Mouse (Mus musculus) kidney, adult 18-20 months (tissue): Measurements from ENCODE around the gene Ugt1a6b.

Experiments
- DNase-seq: peaks from one replicate; pipeline ENCODE4 v3.0.0; 2021

Ugt1a6b gene

GRCm38 (mm10) chr1:88226670-88227379 is 123.8 kb downstream of the Ugt1a6b start, which contains the start of gene Mroh2a:
Gene Mroh2a (plus strand): TSS chr1:88226986.
- no peak for DNase-seq

GRCm38 (mm10) chr1:88227482-88227881 is 124.4 kb downstream of the Ugt1a6b start:
- no peak for DNase-seq

GRCm38 (mm10) chr1:88228121-88228520 is 125.1 kb downstream of the Ugt1a6b start:
- no peak for DNase-seq

- no peak for DNase-seq
These were observed 126.5 kb downstream of the Ugt1a6b start for GRCm38 (mm10) chr1:88229566-88229965.

- no peak for DNase-seq
These were observed 126.9 kb downstream of the Ugt1a6b start for GRCm38 (mm10) chr1:88229986-88230385.

GRCm38 (mm10) chr1:88230421-88230820 is 127.4 kb downstream of the Ugt1a6b start:
- no peak for DNase-seq

GRCm38 (mm10) chr1:88230981-88231802 is 128.1 kb downstream of the Ugt1a6b start:
- DNase-seq, result no peak

- no peak for DNase-seq
These were observed 128.9 kb downstream of the Ugt1a6b start for GRCm38 (mm10) chr1:88231803-88232499.

GRCm38 (mm10) chr1:88232664-88233380 is 129.8 kb downstream of the Ugt1a6b start:
- peak; percentile 9 for DNase-seq

GRCm38 (mm10) chr1:88233421-88234247 is 130.6 kb downstream of the Ugt1a6b start:
- DNase-seq, result peak; percentile 4

GRCm38 (mm10) chr1:88234248-88234610 is 131.2 kb downstream of the Ugt1a6b start:
- no peak for DNase-seq

- no peak for DNase-seq
These were observed 131.6 kb downstream of the Ugt1a6b start for GRCm38 (mm10) chr1:88234646-88235045.

GRCm38 (mm10) chr1:88235046-88235893 is 132.2 kb downstream of the Ugt1a6b start:
- DNase-seq, result no peak

GRCm38 (mm10) chr1:88235894-88236415 is 132.9 kb downstream of the Ugt1a6b start:
- DNase-seq, result no peak

GRCm38 (mm10) chr1:88237311-88237710 is 134.3 kb downstream of the Ugt1a6b start:
- no peak for DNase-seq

GRCm38 (mm10) chr1:88238771-88239170 is 135.7 kb downstream of the Ugt1a6b start:
- DNase-seq, result no peak

GRCm38 (mm10) chr1:88240072-88240471 is 137.0 kb downstream of the Ugt1a6b start:
- no peak for DNase-seq

GRCm38 (mm10) chr1:88240579-88240978 is 137.5 kb downstream of the Ugt1a6b start:
- DNase-seq, result no peak

- no peak for DNase-seq
These were observed 140.8 kb downstream of the Ugt1a6b start for GRCm38 (mm10) chr1:88243861-88244260.

- no peak for DNase-seq
These were observed 142.8 kb downstream of the Ugt1a6b start for GRCm38 (mm10) chr1:88245881-88246280.

- no peak for DNase-seq
These were observed 143.3 kb downstream of the Ugt1a6b start for GRCm38 (mm10) chr1:88246386-88246785.
